Mouse (Mus musculus): ENCODE measurements around the gene Cabp5. TPM values are rescaled to one million over a fixed set of nuclear protein-coding genes. Genes with fewer than 3 reads are reported as not detected.

Cabp5 gene
- not detected for total RNA-seq (2023)

DNA sequence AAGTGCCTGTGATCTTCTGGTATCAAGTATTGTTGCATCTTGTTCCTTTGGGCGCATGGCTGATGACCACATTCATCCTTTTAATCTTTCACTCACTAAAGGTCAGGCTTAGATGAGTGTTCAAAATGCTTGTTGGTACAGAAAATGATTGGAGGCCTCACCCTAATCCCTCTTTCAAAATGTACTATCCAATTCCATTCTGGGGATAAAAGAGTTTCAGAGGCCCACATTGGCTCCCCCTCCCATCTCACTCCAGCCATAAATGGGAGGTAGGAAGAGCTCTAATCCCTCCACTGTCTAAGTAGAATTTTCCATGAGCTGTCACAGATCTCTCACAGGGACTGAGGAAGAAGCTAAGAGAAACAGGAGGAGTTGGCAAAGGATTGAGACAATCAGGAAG, at the start of gene Cabp5:
Gene Cabp5, plus strand, starts transcription at position 301 of the 400 bp plus-strand sequence.

GRCm38 (mm10) chr7:13450541-13450940, 52.6 kb downstream of the Cabp5 start, which contains the start of gene Bsph1:
Gene Bsph1, plus strand, starts transcription at chr7:13450841.

Other genes with a start within 250 kb of the Cabp5 start
- gene Vmn1r88, start 238.6 kb upstream of the Cabp5 start, total RNA-seq (2023), result 0.31 TPM
- not detected for gene Vmn1r89, start 185.1 kb upstream of the Cabp5 start, total RNA-seq (2023)
- gene Lig1, start 120.8 kb upstream of the Cabp5 start, total RNA-seq (2023), result 21.1 TPM
- gene Zswim9, start 119.4 kb upstream of the Cabp5 start, total RNA-seq (2023), result 6.5 TPM
- gene Pla2g4c, start 73.5 kb upstream of the Cabp5 start, total RNA-seq (2023), result 0.34 TPM
- gene Bsph1, start 52.7 kb downstream of the Cabp5 start, total RNA-seq (2023), result not detected
- gene Bsph2, start 172.9 kb downstream of the Cabp5 start, total RNA-seq (2023), result not detected
- gene Sult2a5, start 225.8 kb downstream of the Cabp5 start, total RNA-seq (2023), result not detected

Measured in CD8-positive naive resting alpha-beta T cell, adult 57 days (primary cell).